Mouse (Mus musculus): ENCODE measurements around the gene Spint2. TPM values are rescaled to one million over a fixed set of nuclear protein-coding genes. Genes with fewer than 3 reads are reported as not detected.

The Spint2 gene
- total and polyA plus RNA-seq, 2 experiments from 2014 or later: 36.7 to 127 TPM

GRCm38 (mm10) chr7:29309221-29309721 is 27.6 kb upstream of the Spint2 start:
- DNase-seq: no peak
- under 1% methylated on average over 36 of the region's 36 CpGs for WGBS
- Histone ChIP-seq H3K4me1 (ENCODE audit: insufficient read depth) (peaks cover 39% of the 10 kb centered on the region), H3K27ac (ENCODE audit: low read depth, low read length) (peak overlapping the region; percentile 64), H3K27me3 (ENCODE audit: insufficient read depth, low read length) (no peaks in the 10 kb centered on the region), H3K4me2 (ENCODE audit: low read depth) (peak overlapping the region; percentile 95), H3K9ac (peak overlapping the region; percentile 78), H3K36me3 (ENCODE audit: insufficient read depth) (peaks cover 19% of the 10 kb centered on the region), H3K4me3 (ENCODE audit: low read depth, low read length) (peak overlapping the region; percentile 79), H3K9me3 (ENCODE audit: low read length) (no peaks in the 10 kb centered on the region)
- no peak for TF ChIP-seq CTCF (IDR thresholded peaks at IDR 0.05; ENCODE audit: low read depth)
- no peak for ATAC-seq

GRCm38 (mm10) chr7:29307350-29308104 is 25.8 kb upstream of the Spint2 start:
- H3K4me2 ChIP-seq (ENCODE audit: low read depth): peak overlapping the region; percentile 95
- peaks cover 14% of the 10 kb centered on the region for H3K36me3 ChIP-seq (ENCODE audit: insufficient read depth)
- no peaks in the 10 kb centered on the region for H3K9me3 ChIP-seq (ENCODE audit: low read length)
- H3K27ac ChIP-seq (ENCODE audit: low read depth, low read length): peak overlapping the region; percentile 81
- peaks cover 24% of the 10 kb centered on the region for H3K4me1 ChIP-seq (ENCODE audit: insufficient read depth)
- peak overlapping the region; percentile 79 for H3K4me3 ChIP-seq (ENCODE audit: low read depth, low read length)
- DNase-seq (peak; percentile 96), ATAC-seq (peak; percentile 81)
- peak overlapping the region; percentile 78 for H3K9ac ChIP-seq
- no peaks in the 10 kb centered on the region for H3K27me3 ChIP-seq (ENCODE audit: insufficient read depth, low read length)
- 3% methylated on average over 42 of the region's 42 CpGs for WGBS
- TF ChIP-seq CTCF (IDR thresholded peaks at IDR 0.05; ENCODE audit: low read depth): peak; percentile 19; the same call in 1 of the 2 replicates

DNA sequence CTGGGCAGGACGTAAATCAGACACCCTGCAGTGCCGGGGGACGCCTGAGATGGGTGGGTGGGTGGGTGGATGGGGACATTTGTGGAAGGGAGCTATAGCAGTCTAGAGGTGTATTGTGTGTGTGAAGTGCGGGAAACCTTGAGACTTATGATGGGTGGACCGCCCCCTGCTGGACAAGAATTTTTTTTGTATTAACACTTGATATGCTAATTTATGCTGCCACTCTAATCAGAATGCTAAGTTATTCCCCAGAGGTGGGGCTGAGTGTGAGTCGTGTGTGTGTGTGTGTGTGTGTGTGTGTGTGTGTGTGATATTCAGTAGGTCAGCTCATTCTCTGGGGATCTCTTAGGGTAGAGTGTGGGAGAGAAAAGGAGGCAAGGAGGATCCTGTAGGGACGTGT is 24.9 kb upstream of the Spint2 start:
- WGBS: 12% methylated on average over 7 of the region's 7 CpGs
- peak; percentile 85 for DNase-seq
- H3K9me3 ChIP-seq (ENCODE audit: low read length): no peaks in the 10 kb centered on the region
- peak overlapping the region; percentile 78; the same call in 1 of the 2 replicates for H3K9ac ChIP-seq
- no peak for ATAC-seq
- peaks cover 8% of the 10 kb centered on the region for H3K36me3 ChIP-seq (ENCODE audit: insufficient read depth)
- H3K27ac ChIP-seq (ENCODE audit: low read depth, low read length): peak overlapping the region; percentile 81
- peak; percentile 65 for TF ChIP-seq CTCF (IDR thresholded peaks at IDR 0.05; ENCODE audit: low read depth)
- H3K4me3 ChIP-seq (ENCODE audit: low read depth, low read length): peak overlapping the region; percentile 79
- H3K4me2 ChIP-seq (ENCODE audit: low read depth): peak overlapping the region; percentile 95
- H3K27me3 ChIP-seq (ENCODE audit: insufficient read depth, low read length): no peaks in the 10 kb centered on the region
- H3K4me1 ChIP-seq (ENCODE audit: insufficient read depth): peaks cover 22% of the 10 kb centered on the region

DNA sequence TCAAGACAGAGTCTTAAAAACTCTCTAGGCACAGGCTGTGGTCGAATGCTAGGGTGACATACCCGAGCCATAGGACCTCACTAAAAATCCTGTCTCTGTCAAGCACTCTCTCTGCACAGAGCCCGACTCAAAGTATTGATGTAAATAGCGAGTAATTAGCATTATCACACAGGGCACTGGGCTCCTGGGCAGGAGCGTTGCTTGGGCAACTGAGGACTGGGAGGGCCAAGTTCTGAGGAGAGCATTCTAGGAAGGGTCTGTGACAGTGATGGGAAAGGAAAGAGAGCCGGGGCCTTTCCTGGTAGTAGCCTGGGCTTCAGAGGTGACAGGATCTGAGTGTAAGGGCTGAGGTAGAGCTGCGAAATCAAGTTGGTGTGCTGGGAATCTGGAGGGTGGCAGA is 24.4 kb upstream of the Spint2 start:
- Histone ChIP-seq H3K27ac (ENCODE audit: low read depth, low read length) (peak overlapping the region; percentile 86), H3K36me3 (ENCODE audit: insufficient read depth) (peaks cover 4% of the 10 kb centered on the region), H3K4me1 (ENCODE audit: insufficient read depth) (peaks cover 22% of the 10 kb centered on the region), H3K27me3 (ENCODE audit: insufficient read depth, low read length) (no peaks in the 10 kb centered on the region), H3K4me2 (ENCODE audit: low read depth) (peak overlapping the region; percentile 95), H3K9ac (peak overlapping the region; percentile 78), H3K4me3 (ENCODE audit: low read depth, low read length) (peak overlapping the region; percentile 79), H3K9me3 (ENCODE audit: low read length) (no peaks in the 10 kb centered on the region)
- 12% methylated on average over 7 of the region's 7 CpGs for WGBS
- ATAC-seq (no peak), DNase-seq (no peak)
- no peak for TF ChIP-seq CTCF (IDR thresholded peaks at IDR 0.05; ENCODE audit: low read depth)

DNA sequence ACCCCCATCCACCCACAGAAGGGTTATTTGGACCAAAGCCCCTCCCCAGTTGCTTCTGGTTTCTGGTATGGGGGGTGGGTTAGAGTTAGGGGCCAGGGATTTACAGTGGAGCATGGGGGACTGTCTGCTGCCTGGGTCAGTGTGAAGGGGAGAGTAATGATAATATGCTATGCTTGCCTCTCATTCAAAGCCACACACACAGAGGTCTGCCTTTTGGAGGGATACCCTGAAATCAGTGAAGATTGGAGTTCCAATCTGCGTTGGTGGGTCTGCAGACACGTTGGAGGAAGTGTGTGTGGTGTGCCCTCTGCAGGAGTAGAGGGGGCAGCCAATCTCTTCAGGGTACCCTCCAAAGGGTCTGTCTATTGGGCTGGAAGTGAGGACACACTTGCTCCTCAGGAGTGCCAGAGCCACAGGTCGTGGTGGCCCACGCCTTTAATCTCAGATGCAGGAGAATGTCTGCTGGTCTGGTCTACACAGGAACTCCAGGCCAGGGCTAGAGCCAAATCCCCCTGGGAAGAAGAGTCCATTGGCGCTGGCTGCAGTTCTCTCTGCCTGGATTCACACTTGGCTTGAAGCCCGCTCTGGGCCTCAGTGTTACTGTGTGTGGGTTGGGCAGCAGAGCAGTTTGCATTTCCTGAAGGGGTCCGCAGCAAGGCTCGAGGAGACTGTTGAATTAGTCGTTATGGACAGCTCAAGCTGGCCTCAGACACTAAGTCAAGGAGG is 23.7 kb upstream of the Spint2 start:
- Histone ChIP-seq H3K4me2 (ENCODE audit: low read depth) (peak overlapping the region; percentile 95), H3K27ac (ENCODE audit: low read depth, low read length) (peak overlapping the region; percentile 86), H3K36me3 (ENCODE audit: insufficient read depth) (no peaks in the 10 kb centered on the region), H3K9ac (peak overlapping the region; percentile 78), H3K4me3 (ENCODE audit: low read depth, low read length) (peak overlapping the region; percentile 79), H3K4me1 (ENCODE audit: insufficient read depth) (peaks cover 22% of the 10 kb centered on the region), H3K27me3 (ENCODE audit: insufficient read depth, low read length) (no peaks in the 10 kb centered on the region), H3K9me3 (ENCODE audit: low read length) (no peaks in the 10 kb centered on the region)
- DNase-seq: no peak
- TF ChIP-seq CTCF (IDR thresholded peaks at IDR 0.05; ENCODE audit: low read depth): peak; percentile 30; the same call in 1 of the 2 replicates
- WGBS: 12% methylated on average over 9 of the region's 9 CpGs
- ATAC-seq: no peak

DNA sequence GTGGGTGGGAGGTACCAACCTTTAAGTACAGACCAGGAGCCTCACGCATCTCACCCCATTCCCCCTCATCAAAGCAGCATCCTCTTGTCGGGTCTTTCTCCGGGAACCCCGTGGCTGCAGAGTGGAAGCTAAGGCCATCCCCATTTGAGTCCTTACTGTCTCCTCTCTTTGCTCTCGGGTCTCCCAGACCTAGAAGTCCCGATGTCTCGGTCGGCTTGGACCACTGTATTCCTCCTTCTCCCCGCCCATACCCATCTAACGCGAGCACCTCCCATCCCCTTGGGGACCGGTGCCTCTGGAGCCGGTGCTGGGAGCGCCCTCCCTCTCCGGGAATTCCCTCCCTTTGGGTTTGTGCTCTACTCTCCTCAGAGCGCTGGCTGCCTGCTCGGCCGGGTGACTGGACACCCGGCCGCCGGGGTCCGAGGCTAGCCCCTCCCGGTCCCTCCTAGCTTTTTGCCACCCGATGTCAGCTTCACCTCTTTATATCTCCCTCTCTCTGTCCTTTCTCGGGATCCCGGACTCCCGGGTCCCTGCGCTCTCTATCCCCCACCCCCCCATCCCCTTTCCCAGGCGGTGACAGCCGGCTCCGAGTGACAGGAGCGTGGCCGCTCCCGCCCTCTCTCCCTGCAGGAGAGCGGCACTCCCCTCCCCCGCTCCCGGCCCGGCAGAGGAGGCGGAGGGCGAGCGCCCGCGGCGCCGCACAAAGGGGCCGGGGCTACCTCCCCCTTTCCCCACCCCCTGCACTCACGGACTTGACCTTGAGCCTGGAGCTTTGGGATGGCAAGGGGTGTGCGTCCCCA is 23.0 kb upstream of the Spint2 start:
- ATAC-seq (no peak), DNase-seq (peak; percentile 62)
- Histone ChIP-seq H3K27ac (ENCODE audit: low read depth, low read length) (peak overlapping the region; percentile 86), H3K9ac (peak overlapping the region; percentile 78), H3K27me3 (ENCODE audit: insufficient read depth, low read length) (no peaks in the 10 kb centered on the region), H3K4me1 (ENCODE audit: insufficient read depth) (peaks cover 18% of the 10 kb centered on the region), H3K4me3 (ENCODE audit: low read depth, low read length) (peak overlapping the region; percentile 79), H3K36me3 (ENCODE audit: insufficient read depth) (no peaks in the 10 kb centered on the region), H3K4me2 (ENCODE audit: low read depth) (peak overlapping the region; percentile 95), H3K9me3 (ENCODE audit: low read length) (no peaks in the 10 kb centered on the region)
- 4% methylated on average over 42 of the region's 48 CpGs for WGBS
- no peak for TF ChIP-seq CTCF (IDR thresholded peaks at IDR 0.05; ENCODE audit: low read depth)

Measured in forebrain, postnatal 0 days (tissue).